Mouse (Mus musculus) colon, adult 2 months (tissue): Measurements from ENCODE around the gene Epo. TPM values are rescaled to one million over a fixed set of nuclear protein-coding genes. Genes with fewer than 3 reads are reported as not detected.

Experiments
- polyA plus RNA-seq: library from polyadenylated mRNA; depleted of rRNA; stranded (reverse); fragments of >200 nt; gene quantifications from 2 replicates; pipeline ENCODE4 v1.2.3, GENCODE M21; 2012; rRNA removed

The Epo gene
- not detected in 2 replicates for polyA plus RNA-seq

DNA sequence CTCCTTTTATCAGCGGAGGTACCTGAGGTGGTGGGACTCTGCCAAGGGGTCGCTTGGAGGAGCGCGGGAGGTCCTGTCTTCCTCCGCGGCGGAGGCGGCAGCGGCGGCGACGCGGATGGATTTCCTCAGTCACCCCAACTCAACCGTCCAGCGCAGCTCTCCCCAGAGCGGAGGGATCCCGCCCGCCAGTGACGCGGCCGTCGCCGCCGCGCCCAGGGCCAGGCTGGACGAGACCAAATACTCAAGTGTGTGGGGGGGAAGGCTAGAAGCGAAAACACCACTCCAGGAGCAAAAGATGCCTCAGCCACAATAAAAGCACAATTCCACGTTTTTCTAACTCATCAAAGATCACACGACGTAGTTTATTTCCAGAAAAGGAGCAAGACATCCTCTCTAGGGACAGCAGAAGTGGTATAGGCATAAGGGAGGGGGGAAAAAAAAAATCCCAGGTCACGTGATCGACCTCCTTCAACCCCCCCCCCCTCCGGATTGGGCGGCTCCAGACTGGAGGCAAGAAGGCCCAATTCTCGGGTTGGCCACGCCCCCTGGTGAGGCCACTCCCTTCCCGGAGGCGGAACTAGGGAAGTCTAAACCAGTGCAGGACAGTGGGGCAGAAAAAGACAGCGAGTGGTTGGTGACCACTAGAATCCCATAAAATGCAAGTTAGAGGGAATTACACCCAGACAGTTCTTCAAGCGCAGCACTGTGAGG lies at the start of gene Epo, which contains the start of gene Gnb2:
Epo (minus strand) TSS at position 126 of the 711 bp plus-strand sequence.
Gnb2 (minus strand) TSS at position 394 of the 711 bp plus-strand sequence.

DNA sequence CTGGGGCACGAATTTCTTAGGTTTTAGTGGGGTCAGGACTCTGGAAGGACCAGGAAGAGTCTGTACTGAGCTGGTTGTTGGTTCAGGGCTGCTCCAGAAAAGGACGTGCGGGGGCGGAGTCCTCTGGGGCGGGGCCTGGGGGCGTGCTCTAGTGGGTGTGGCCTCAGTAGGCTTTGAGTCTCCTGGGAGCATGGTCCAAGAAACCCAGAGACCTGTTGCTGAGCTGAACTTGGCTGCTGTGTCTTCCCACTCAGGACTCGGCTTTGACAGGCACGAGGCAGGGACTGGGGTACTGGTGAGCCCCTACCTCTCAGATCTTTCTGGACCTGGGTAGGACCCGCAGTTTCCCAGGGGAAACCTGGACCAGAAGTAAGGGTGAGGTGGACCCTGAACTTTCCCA lies 36.6 kb upstream of the Epo start, which contains the start of gene Tfr2:
Tfr2 (plus strand) TSS at position 176 of the 400 bp plus-strand sequence.

DNA sequence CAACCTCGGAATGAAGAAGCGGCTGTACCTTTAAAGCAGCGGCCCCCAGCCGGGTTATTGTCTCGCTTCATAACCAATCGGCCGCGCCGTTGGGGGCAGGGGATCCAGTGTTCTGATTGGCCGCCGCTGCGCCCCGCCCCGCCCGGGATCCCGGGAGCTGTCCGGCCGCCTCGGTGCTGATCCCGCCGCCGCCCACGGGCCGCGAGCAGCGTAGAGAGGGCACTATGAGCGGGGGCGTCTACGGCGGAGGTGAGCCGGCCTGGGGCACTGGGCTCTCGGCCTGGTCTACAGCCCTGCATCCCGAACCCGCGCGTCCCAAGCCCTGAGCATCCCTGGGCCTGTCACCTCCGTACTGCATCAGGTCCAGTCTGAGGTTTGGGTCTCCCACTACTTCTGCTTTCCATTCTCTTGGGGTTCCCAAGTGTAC lies 20.4 kb upstream of the Epo start, which contains the start of gene Actl6b:
Actl6b (plus strand) TSS at position 107 of the 427 bp plus-strand sequence.

GRCm38 (mm10) chr5:137518436-137518835 lies 14.6 kb downstream of the Epo start, which contains the start of gene Gigyf1:
Gene Gigyf1 (plus strand): TSS chr5:137518548.

DNA sequence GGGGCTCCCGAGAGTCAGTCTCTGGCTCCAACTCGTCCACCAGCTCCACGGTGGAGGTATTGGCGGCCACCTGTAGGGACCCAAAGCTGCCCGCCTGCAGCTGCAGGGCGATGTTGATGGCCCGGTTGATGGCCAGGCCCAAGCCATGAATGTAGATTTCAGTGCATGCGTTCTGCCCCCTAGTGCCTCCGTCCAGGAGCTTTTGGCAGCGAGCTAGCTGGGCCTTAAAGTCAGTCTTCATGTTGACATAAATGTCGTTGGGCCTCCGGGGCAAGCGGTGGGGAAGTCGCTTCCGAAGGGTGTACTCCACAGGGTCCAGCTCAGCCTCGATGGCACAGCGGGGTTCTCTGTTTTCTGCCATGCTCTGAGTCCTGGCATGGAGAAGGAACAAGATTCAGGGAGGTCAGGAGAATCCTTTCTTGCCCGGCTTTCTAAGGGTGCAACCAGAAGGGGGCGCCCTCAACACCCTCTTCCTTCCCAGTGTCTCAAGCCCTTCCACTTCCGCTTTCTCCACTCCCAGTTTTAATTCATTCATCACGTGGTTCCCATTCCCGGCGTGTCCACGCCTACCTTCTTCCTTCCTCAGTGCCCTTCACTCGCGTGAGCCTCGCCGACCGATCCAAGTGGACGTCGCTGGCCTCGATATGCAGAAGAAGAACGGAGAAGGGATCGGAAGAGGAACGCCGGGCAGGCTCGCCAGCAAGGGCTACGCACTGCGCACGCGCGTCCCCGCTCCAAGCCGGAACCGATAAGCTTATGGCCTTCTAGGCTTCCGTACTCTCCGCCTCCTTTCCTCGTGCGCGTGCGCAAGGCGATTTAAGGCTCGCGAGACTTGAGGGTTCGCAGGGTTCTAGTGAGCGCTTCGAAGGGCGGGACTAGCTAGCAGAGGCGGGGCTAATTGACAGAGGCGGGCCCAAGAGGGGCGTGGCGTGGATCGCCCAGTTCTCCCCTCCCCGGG lies 31.1 kb downstream of the Epo start, which contains the start of gene Pop7:
Pop7 (minus strand) TSS at position 810 of the 958 bp plus-strand sequence.

GRCm38 (mm10) chr5:137476964-137477363 lies 56.1 kb downstream of the Epo start, which contains the start of gene Zan:
Gene Zan (minus strand): TSS chr5:137477064.

Other genes starting within 250 kb of the Epo start
- 23.7 and 25.2 TPM in 2 replicates for gene Ache, start 245.7 kb downstream of the Epo start, polyA plus RNA-seq
- gene Ufsp1, start 238.6 kb downstream of the Epo start, polyA plus RNA-seq: 26.9 and 29.9 TPM in 2 replicates
- gene Srrt, start 225.6 kb downstream of the Epo start, polyA plus RNA-seq: 108 and 120 TPM in 2 replicates
- gene Trip6, start 218.8 kb downstream of the Epo start, polyA plus RNA-seq: 34.6 and 35.4 TPM in 2 replicates
- 21.2 and 27.5 TPM in 2 replicates for gene Slc12a9, start 199.6 kb downstream of the Epo start, polyA plus RNA-seq
- 84.2 and 85.0 TPM in 2 replicates for gene Ephb4, start 183.1 kb downstream of the Epo start, polyA plus RNA-seq
- 22.4 and 26.3 TPM in 2 replicates for gene Zan, start 56.2 kb downstream of the Epo start, polyA plus RNA-seq
- gene Pop7, start 30.7 kb downstream of the Epo start, polyA plus RNA-seq: 40.2 and 51.9 TPM in 2 replicates
- gene Gigyf1, start 14.7 kb downstream of the Epo start, polyA plus RNA-seq: 27.8 and 28.4 TPM in 2 replicates
- 1,263 and 1,764 TPM in 2 replicates for gene Gnb2, start 268 bp upstream of the Epo start, polyA plus RNA-seq
- gene Actl6b, start 20.3 kb upstream of the Epo start, polyA plus RNA-seq: 1.6 and 2.3 TPM in 2 replicates
- gene Tfr2, start 36.6 kb upstream of the Epo start, polyA plus RNA-seq: 0.35 and 0.53 TPM in 2 replicates
- 108 and 115 TPM in 2 replicates for gene Mospd3, start 67.8 kb upstream of the Epo start, polyA plus RNA-seq
- gene Pcolce, start 80.5 kb upstream of the Epo start, polyA plus RNA-seq: 102 and 105 TPM in 2 replicates
- 0.76 and 0.82 TPM in 2 replicates for gene Fbxo24, start 95.8 kb upstream of the Epo start, polyA plus RNA-seq
- gene Lrch4, start 95.9 kb upstream of the Epo start, polyA plus RNA-seq: 72.8 and 76.5 TPM in 2 replicates
- 43.6 and 44.0 TPM in 2 replicates for gene Gm20605, start 95.9 kb upstream of the Epo start, polyA plus RNA-seq
- gene Sap25, start 108.1 kb upstream of the Epo start, polyA plus RNA-seq: 130 and 133 TPM in 2 replicates
- 0.99 and 1.6 TPM in 2 replicates for gene Irs3, start 112.5 kb upstream of the Epo start, polyA plus RNA-seq
- gene Agfg2, start 151.5 kb upstream of the Epo start, polyA plus RNA-seq: 30.9 and 51.1 TPM in 2 replicates
- 16.7 and 16.8 TPM in 2 replicates for gene Nyap1, start 208.4 kb upstream of the Epo start, polyA plus RNA-seq
- 172 and 193 TPM in 2 replicates for gene Tsc22d4, start 212.5 kb upstream of the Epo start, polyA plus RNA-seq
- gene Ppp1r35, start 245.6 kb upstream of the Epo start, polyA plus RNA-seq: 57.8 and 59.4 TPM in 2 replicates